Mouse (Mus musculus) midbrain, embryonic 11.5 days (tissue): Measurements from ENCODE around the gene Banf1. TPM values are rescaled to one million over a fixed set of nuclear protein-coding genes. Genes with fewer than 3 reads are reported as not detected.

Experiments
- polyA plus RNA-seq: library from polyadenylated mRNA; unstranded; fragments of >200 nt; fragmentation: Nextera tagmentation; extraction: Ambion mirVana; gene quantifications from 2 replicates; pipeline ENCODE4 v1.2.1, GENCODE M21; 2014

The Banf1 gene
- polyA plus RNA-seq, 1 experiment from 2014 or later = 512 TPM

Other genes with a start within 250 kb of the Banf1 start
- 24.4 and 25.0 TPM in 2 replicates for gene Klc2, start 248.6 kb downstream of the Banf1 start, polyA plus RNA-seq
- 24.8 and 26.1 TPM in 2 replicates for gene Pacs1, start 94.0 kb downstream of the Banf1 start, polyA plus RNA-seq
- 377 and 399 TPM in 2 replicates for gene Sf3b2, start 71.7 kb downstream of the Banf1 start, polyA plus RNA-seq
- 15.6 TPM in 2 replicates for gene Gal3st3, start 68.8 kb downstream of the Banf1 start, polyA plus RNA-seq
- gene Catsper1, start 31.4 kb downstream of the Banf1 start, polyA plus RNA-seq = not detected in 2 replicates
- 1.0 and 2.1 TPM in 2 replicates for gene Cst6, start 17.6 kb downstream of the Banf1 start, polyA plus RNA-seq
- gene Eif1ad, start 427 bp downstream of the Banf1 start, polyA plus RNA-seq = 68.1 and 73.9 TPM in 2 replicates
- 74.0 and 81.0 TPM in 2 replicates for gene Sart1, start 21.5 kb upstream of the Banf1 start, polyA plus RNA-seq
- not detected in 2 replicates for gene Tsga10ip, start 35.4 kb upstream of the Banf1 start, polyA plus RNA-seq
- 187 and 204 TPM in 2 replicates for gene Drap1, start 57.8 kb upstream of the Banf1 start, polyA plus RNA-seq
- gene AI837181, start 58.0 kb upstream of the Banf1 start, polyA plus RNA-seq = 31.6 and 33.1 TPM in 2 replicates
- not detected in 2 replicates for gene Fosl1, start 80.4 kb upstream of the Banf1 start, polyA plus RNA-seq
- gene Ccdc85b, start 90.7 kb upstream of the Banf1 start, polyA plus RNA-seq = 6.9 and 7.8 TPM in 2 replicates
- 98.3 and 103 TPM in 2 replicates for gene Fibp, start 93.4 kb upstream of the Banf1 start, polyA plus RNA-seq
- gene Ctsw, start 101.3 kb upstream of the Banf1 start, polyA plus RNA-seq = 2.4 and 3.0 TPM in 2 replicates
- gene Efemp2, start 106.8 kb upstream of the Banf1 start, polyA plus RNA-seq = 52.7 and 54.7 TPM in 2 replicates
- gene Mus81, start 121.2 kb upstream of the Banf1 start, polyA plus RNA-seq = 38.4 TPM in 2 replicates
- 3,750 and 3,786 TPM in 2 replicates for gene Cfl1, start 123.3 kb upstream of the Banf1 start, polyA plus RNA-seq
- not detected in 2 replicates for gene 1700020D05Rik, start 136.6 kb upstream of the Banf1 start, polyA plus RNA-seq
- gene Snx32, start 143.4 kb upstream of the Banf1 start, polyA plus RNA-seq = 17.9 and 20.3 TPM in 2 replicates
- gene Ovol1, start 193.5 kb upstream of the Banf1 start, polyA plus RNA-seq = 0.18 TPM in 1 of 2 replicates, not detected in the other
- 1.0 and 1.5 TPM in 2 replicates for gene Ap5b1, start 200.9 kb upstream of the Banf1 start, polyA plus RNA-seq
- gene Rnaseh2c, start 234.7 kb upstream of the Banf1 start, polyA plus RNA-seq = 157 and 173 TPM in 2 replicates
- gene Kat5, start 243.1 kb upstream of the Banf1 start, polyA plus RNA-seq = 36.9 and 40.0 TPM in 2 replicates